ENCODE assay signal across 8 mouse cellular contexts in the genomic region with DNA sequence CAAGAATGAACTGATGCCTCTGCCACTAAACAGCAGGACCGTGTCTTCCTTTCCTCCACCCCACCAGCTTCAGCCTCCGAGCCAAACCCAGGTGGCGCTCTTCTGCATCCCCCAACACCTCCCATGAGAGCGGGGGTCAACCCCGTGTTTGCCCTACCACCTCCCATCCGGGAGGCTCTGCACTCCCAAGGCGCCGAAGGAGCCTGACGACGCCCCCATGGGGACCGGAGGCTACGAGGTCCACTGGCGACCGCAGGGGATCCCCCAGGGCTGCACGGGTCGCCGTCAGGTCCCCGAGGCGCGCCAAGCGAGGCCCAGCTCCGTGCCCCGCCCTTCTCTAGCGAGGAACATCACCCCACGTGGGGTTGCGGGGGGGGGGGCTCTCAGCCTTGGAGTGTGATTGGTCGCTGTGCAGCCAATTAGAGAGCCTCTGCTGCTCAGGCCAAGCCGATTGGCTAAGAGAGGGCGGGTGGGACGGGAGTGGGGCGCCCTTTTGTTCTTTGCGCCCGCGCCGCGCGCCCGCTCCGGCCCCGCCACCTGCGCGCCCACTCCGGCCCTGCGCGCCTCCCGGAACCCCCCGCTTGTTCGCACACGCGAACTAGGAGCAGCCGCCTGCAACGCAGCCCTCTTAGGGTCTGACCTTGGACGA. TPM values are rescaled to one million over a fixed set of nuclear protein-coding genes. Genes with fewer than 3 reads are reported as not detected.
A peak's percentile ranks its signal among the peaks of the same experiment; 100 is the strongest.
DNase-seq lines count a peak whose midpoint lies in the region; ATAC-seq and TF ChIP-seq lines count a peak whose summit lies in the region.

No protein-coding gene starts in this region.

- H3K36me3 ChIP-seq in hindbrain, postnatal 0 days (ENCODE audit: insufficient read depth, low read length): no peaks in the 10 kb centered on the region
- no peaks in the 10 kb centered on the region for H3K36me3 ChIP-seq in megakaryocyte, embryonic 14.5 days (replicated peaks; ENCODE audit: low read length)

- intact Hi-C loops in gastrocnemius, adult 2 months (cut with DNase I): loop anchor here (1.0 to 10.0 kb wide), 2 partner anchors 43 to 270 kb away; no protein-coding TSS in a partner anchor

- H3K4me2 ChIP-seq in hindbrain, postnatal 0 days (ENCODE audit: low read depth, low read length): peak overlapping the region; percentile 79

- peak overlapping the region; percentile 60 for H3K9ac ChIP-seq in hindbrain, postnatal 0 days (replicated peaks; ENCODE audit: low read length)

- no peaks in the 10 kb centered on the region for H3K27me3 ChIP-seq in hindbrain, postnatal 0 days (ENCODE audit: insufficient read depth, low read length)
- peaks cover 55% of the 10 kb centered on the region for H3K27me3 ChIP-seq in megakaryocyte, embryonic 14.5 days (replicated peaks)

- H3K4me3 ChIP-seq in gastrocnemius, adult 2 months: peak overlapping the region; percentile 80
- peak overlapping the region; percentile 44 for H3K4me3 ChIP-seq in hindbrain, postnatal 0 days (ENCODE audit: low read length)
- peak overlapping the region; percentile 91 for H3K4me3 ChIP-seq in megakaryocyte, embryonic 14.5 days (replicated peaks)

- H3K4me1 ChIP-seq in hindbrain, postnatal 0 days (ENCODE audit: insufficient read depth, low read length): peaks cover 23% of the 10 kb centered on the region
- peaks cover 83% of the 10 kb centered on the region for H3K4me1 ChIP-seq in megakaryocyte, embryonic 14.5 days

- peak; percentile 78 for ATAC-seq in common myeloid progenitor, adult 5-6 weeks (replicated peaks; ENCODE audit: low read depth, poor library complexity, severe bottlenecking)
- peak; percentile 96 for ATAC-seq in hindbrain, postnatal 0 days

- DNase-seq in adipocyte (ENCODE audit: low spot score): peak; percentile 96
- DNase-seq in gastrocnemius, adult 2 months: peak; percentile 94
- peak; percentile 98 for DNase-seq in hindbrain, postnatal 0 days (ENCODE audit: low spot score)
- peak; percentile 71 to 80 for DNase-seq in left cerebral cortex, adult 8-10 months (ENCODE audit: low spot score in 2 of 2)
- peak; percentile 76 to 82 for DNase-seq in right cerebral cortex, adult 2 months (ENCODE audit: low spot score in 2 of 2)
- DNase-seq in urinary bladder, postnatal 10 days (ENCODE audit: low spot score): peak; percentile 36

- WGBS in hindbrain, postnatal 0 days: under 1% methylated on average over 50 of the region's 53 CpGs

- peak; percentile 39 for TF ChIP-seq CTCF in gastrocnemius, adult 2 months (IDR thresholded peaks at IDR 0.05)
- TF ChIP-seq CTCF in hindbrain, postnatal 0 days (IDR thresholded peaks at IDR 0.05; ENCODE audit: low read depth): peak; percentile 71

- H3K9me3 ChIP-seq in hindbrain, postnatal 0 days (ENCODE audit: low read length): no peaks in the 10 kb centered on the region
- H3K9me3 ChIP-seq in megakaryocyte, embryonic 14.5 days: no peaks in the 10 kb centered on the region

- H3K27ac ChIP-seq in gastrocnemius, adult 2 months: peak overlapping the region; percentile 91
- H3K27ac ChIP-seq in hindbrain, postnatal 0 days: peak overlapping the region; percentile 87

RNA-seq across cellular contexts. Expression of a gene that starts 43.3 kb away (rescaled TPM):
- 857 and 890 TPM in 2 replicates for total RNA-seq in common myeloid progenitor, adult 5-6 weeks (2017)
- 100 to 1,000 TPM; 201 to 262 TPM for total RNA-seq in gastrocnemius, adult 2 months (2021)
- total RNA-seq in hindbrain, postnatal 0 days (2014; rRNA removed): 2,410 and 2,568 TPM in 2 replicates
- polyA plus RNA-seq in hindbrain, postnatal 0 days (2015; fragmentation: Nextera tagmentation; extraction: Ambion mirVana): 3,348 and 3,639 TPM in 2 replicates
- total RNA-seq in left cerebral cortex, adult 8-10 months (2022): 1,000 to 10,000 TPM; 1,267 to 1,347 (median 1,329) TPM
- 2,399 and 2,630 TPM in 2 replicates for polyA plus RNA-seq in megakaryocyte, embryonic 14.5 days (2012; ENCODE audit: insufficient read depth, low replicate concordance)

RNA-seq across cellular contexts. Expression of a gene that starts 56.3 kb away (rescaled TPM):
- total RNA-seq in common myeloid progenitor, adult 5-6 weeks (2017): not detected in 2 replicates
- total RNA-seq in gastrocnemius, adult 2 months (2021): under 1 TPM in 1 of 2 experiments, not detected in 1; 0.87 TPM
- total RNA-seq in hindbrain, postnatal 0 days (2014; rRNA removed): 3.0 and 9.0 TPM in 2 replicates
- polyA plus RNA-seq in hindbrain, postnatal 0 days (2015; fragmentation: Nextera tagmentation; extraction: Ambion mirVana): 1.5 and 1.9 TPM in 2 replicates
- 1 to 10 TPM in 1 of 4 experiments, under 1 TPM in 1, not detected in 2; 0.37 to 1.2 TPM for total RNA-seq in left cerebral cortex, adult 8-10 months (2022)
- polyA plus RNA-seq in megakaryocyte, embryonic 14.5 days (2012; ENCODE audit: insufficient read depth, low replicate concordance): 1.7 and 3.0 TPM in 2 replicates

Comparison
In these comparisons a context has a peak if more than half of its experiments do, and no peak if none do; other contexts are left out.
1. Peak in every context shown above with its lines: DNase-seq, ATAC-seq, H3K4me3 ChIP-seq and H3K27ac ChIP-seq.
2. DNase-seq: peak in every context shown above with its lines; median percentile 98 in hindbrain, postnatal 0 days; 96 in adipocyte; 94 in gastrocnemius, adult 2 months; 79 in right cerebral cortex, adult 2 months; 76 in left cerebral cortex, adult 8-10 months; 36 in urinary bladder, postnatal 10 days.